Mouse (Mus musculus): Measurements from ENCODE around the gene Cdc6. TPM values are rescaled to one million over a fixed set of nuclear protein-coding genes. Genes with fewer than 3 reads are reported as not detected.

Cdc6 gene
- polyA plus RNA-seq (2014; fragmentation: Illumina TruSeq; extraction: RNeasy Lipid Tissue Mini Kit (QIAGEN cat#74804); ENCODE audit: low replicate concordance) = 3.2 TPM

DNA sequence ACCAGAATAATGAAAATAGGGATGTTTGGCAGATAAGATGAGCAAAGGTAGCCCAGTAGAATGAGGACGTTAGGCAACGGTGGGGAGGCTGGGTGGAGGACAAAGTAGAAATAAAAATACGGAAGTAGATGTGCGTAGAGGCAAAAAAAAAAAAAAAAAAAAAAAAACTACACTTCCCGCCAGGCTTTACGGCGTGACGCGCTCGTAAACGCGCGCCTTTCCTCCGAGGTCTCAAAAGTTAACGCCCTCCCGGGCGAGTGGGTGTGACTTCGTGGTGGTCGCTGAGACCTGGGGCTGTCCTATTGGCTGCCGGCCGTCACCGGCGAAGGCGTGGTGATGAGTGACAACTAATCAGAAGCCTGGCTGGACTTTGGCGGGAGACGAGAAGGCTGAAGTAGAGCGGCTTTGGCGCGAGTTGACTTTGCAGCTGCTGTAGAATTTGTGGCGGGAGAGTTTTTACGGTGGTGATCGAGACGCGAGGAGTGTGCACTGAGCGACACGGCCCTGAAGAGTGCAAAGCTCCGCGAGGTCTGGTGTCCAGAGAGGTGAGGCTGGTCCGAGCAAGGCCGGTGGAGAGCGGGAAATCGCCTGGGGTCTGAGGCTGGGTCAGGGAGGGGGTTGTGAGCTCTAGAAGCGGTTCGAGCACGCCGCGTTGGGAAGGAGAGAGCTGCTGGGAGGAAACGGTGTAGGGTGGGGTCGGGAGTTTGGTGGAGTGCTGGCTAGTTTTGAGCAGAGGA lies at the start of gene Cdc6:
Gene Cdc6 (plus strand): TSS at position 365 of the 737 bp plus-strand sequence.

DNA sequence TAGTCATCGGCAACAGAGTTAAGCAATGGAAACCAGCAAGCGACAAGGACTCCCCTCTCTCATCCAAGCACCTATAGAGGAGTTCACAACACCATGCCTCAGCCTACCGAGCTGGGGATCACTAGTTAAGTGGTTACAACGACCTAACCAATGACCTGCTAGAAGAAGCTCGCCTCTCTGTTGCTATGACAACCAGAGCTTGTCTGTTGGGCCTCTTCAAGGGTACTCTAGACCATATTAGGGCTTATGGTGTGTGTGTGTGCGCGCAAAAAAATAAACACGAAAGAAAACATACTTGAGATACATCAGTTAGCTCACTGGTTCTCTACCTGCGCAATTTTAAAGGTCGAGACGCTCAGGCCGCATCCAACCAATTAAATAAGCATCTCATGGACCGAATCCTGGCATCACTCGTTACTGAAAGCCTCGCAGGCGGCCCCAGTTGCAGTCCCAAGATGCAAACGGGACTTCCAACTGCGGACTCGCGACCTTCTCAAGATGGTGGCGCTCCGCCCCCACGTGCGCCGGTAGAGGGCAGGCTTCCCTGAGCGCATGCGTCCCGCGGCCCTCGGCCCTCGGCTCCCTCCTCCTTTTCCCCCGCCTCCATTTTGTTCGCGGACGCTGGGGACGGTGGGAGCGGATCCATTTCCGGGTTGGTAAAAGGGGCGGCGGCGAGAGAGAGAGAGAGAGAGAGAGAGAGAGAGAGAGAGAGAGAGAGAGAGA lies 44.4 kb upstream of the Cdc6 start, which contains the start of gene Wipf2:
Gene Wipf2 (plus strand): TSS at position 611 of the 723 bp plus-strand sequence.

DNA sequence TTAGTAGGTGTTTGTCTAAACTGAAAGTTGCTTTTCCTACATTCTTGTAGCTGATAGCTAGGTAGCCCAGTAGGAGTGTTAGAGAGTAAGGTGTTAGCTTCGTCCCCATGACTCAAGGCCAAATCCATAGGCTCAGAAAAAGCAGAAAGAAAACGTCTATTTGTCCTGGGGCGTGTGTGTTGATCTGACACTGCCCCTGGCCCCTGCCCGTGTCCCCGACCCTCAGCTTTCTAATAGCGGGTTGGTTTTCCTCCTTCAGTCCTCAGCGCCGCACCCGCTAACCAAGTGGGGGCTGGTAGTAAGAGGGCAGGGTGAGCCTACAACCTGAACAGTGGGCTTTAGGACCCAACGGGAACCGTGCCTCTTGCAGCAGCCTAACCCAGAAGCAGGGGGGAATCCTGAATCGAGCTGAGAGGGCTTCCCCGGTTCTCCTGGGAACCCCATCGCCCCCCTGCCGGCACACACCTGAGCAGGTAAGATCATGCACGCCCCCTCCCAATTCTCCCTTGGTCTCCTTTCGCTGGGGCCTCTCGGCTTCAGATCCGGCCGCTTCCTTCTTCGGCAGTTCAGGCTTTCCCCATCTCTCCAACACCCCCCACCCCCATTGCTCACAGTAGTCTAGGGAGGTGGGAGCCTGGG lies 20.0 kb downstream of the Cdc6 start, which contains the start of gene Rara:
Gene Rara (plus strand): TSS at position 381 of the 639 bp plus-strand sequence.

Other genes starting within 250 kb of the Cdc6 start
- 0.33 TPM for gene Gsdma, start 243.4 kb upstream of the Cdc6 start, polyA plus RNA-seq (2014; fragmentation: Illumina TruSeq; extraction: RNeasy Lipid Tissue Mini Kit (QIAGEN cat#74804); ENCODE audit: low replicate concordance)
- gene Psmd3, start 225.2 kb upstream of the Cdc6 start, polyA plus RNA-seq (2014; fragmentation: Illumina TruSeq; extraction: RNeasy Lipid Tissue Mini Kit (QIAGEN cat#74804); ENCODE audit: low replicate concordance) = 9.9 TPM
- gene Csf3, start 206.5 kb upstream of the Cdc6 start, polyA plus RNA-seq (2014; fragmentation: Illumina TruSeq; extraction: RNeasy Lipid Tissue Mini Kit (QIAGEN cat#74804); ENCODE audit: low replicate concordance) = not detected
- 0.97 TPM for gene Med24, start 178.4 kb upstream of the Cdc6 start, polyA plus RNA-seq (2014; fragmentation: Illumina TruSeq; extraction: RNeasy Lipid Tissue Mini Kit (QIAGEN cat#74804); ENCODE audit: low replicate concordance)
- 3.7 TPM for gene Thra, start 167.2 kb upstream of the Cdc6 start, polyA plus RNA-seq (2014; fragmentation: Illumina TruSeq; extraction: RNeasy Lipid Tissue Mini Kit (QIAGEN cat#74804); ENCODE audit: low replicate concordance)
- 3.0 TPM for gene Nr1d1, start 132.5 kb upstream of the Cdc6 start, polyA plus RNA-seq (2014; fragmentation: Illumina TruSeq; extraction: RNeasy Lipid Tissue Mini Kit (QIAGEN cat#74804); ENCODE audit: low replicate concordance)
- gene Msl1, start 112.3 kb upstream of the Cdc6 start, polyA plus RNA-seq (2014; fragmentation: Illumina TruSeq; extraction: RNeasy Lipid Tissue Mini Kit (QIAGEN cat#74804); ENCODE audit: low replicate concordance) = 71.9 TPM
- 18.7 TPM for gene Casc3, start 102.9 kb upstream of the Cdc6 start, polyA plus RNA-seq (2014; fragmentation: Illumina TruSeq; extraction: RNeasy Lipid Tissue Mini Kit (QIAGEN cat#74804); ENCODE audit: low replicate concordance)
- 4.2 TPM for gene Rapgefl1, start 71.0 kb upstream of the Cdc6 start, polyA plus RNA-seq (2014; fragmentation: Illumina TruSeq; extraction: RNeasy Lipid Tissue Mini Kit (QIAGEN cat#74804); ENCODE audit: low replicate concordance)
- gene Wipf2, start 44.2 kb upstream of the Cdc6 start, polyA plus RNA-seq (2014; fragmentation: Illumina TruSeq; extraction: RNeasy Lipid Tissue Mini Kit (QIAGEN cat#74804); ENCODE audit: low replicate concordance) = 19.3 TPM
- gene Rara, start 20.0 kb downstream of the Cdc6 start, polyA plus RNA-seq (2014; fragmentation: Illumina TruSeq; extraction: RNeasy Lipid Tissue Mini Kit (QIAGEN cat#74804); ENCODE audit: low replicate concordance) = 0.74 TPM
- gene Gjd3, start 75.2 kb downstream of the Cdc6 start, polyA plus RNA-seq (2014; fragmentation: Illumina TruSeq; extraction: RNeasy Lipid Tissue Mini Kit (QIAGEN cat#74804); ENCODE audit: low replicate concordance) = not detected
- gene Top2a, start 116.4 kb downstream of the Cdc6 start, polyA plus RNA-seq (2014; fragmentation: Illumina TruSeq; extraction: RNeasy Lipid Tissue Mini Kit (QIAGEN cat#74804); ENCODE audit: low replicate concordance) = 70.6 TPM
- 10.5 TPM for gene Igfbp4, start 133.4 kb downstream of the Cdc6 start, polyA plus RNA-seq (2014; fragmentation: Illumina TruSeq; extraction: RNeasy Lipid Tissue Mini Kit (QIAGEN cat#74804); ENCODE audit: low replicate concordance)
- 3.4 TPM for gene Tns4, start 181.5 kb downstream of the Cdc6 start, polyA plus RNA-seq (2014; fragmentation: Illumina TruSeq; extraction: RNeasy Lipid Tissue Mini Kit (QIAGEN cat#74804); ENCODE audit: low replicate concordance)
- not detected for gene Ccr7, start 247.3 kb downstream of the Cdc6 start, polyA plus RNA-seq (2014; fragmentation: Illumina TruSeq; extraction: RNeasy Lipid Tissue Mini Kit (QIAGEN cat#74804); ENCODE audit: low replicate concordance)

Data from small intestine, adult 10 weeks (tissue).